Mouse (Mus musculus): Measurements from ENCODE around the gene Magi2.

Magi2 gene

DNA sequence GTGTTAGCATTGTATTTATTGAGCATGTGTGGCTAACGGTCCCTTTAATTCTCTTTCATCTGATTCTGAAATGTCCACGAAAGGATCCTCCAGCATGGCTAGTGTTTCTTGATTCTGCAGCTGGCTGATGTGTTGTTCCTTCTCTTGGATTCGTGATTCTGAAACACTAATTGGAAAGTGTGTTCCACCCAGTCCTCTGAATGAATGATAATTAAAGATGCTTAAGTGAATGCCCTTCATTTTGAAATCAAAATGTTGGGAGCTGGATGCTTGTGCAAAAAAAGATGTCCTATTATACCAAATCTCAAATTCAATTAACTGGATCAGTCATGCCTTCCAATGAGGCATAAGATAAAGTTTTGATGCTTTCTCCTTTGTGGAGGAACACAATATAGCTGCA, 1132.2 kb downstream of the Magi2 start:
- DNase-seq (ENCODE audit: low read depth, low spot score), result no peak

DNA sequence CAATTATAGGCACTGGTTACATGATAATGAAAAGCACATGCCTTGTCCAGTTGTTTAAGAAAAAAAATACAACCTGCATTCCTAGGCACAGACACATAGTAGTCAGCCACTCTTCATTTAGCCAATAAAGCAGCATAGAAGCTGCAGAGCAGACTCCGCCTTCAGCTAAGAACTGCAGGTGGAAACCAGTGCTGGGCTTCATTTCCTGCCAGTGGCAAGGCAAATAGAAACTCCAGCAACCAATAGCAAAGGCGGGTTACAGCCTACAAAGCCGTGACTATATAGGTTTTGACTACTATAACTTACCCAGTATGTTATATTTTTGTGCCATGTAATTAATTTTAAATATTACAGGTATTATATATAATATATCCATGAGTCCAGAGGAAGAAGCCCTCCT, 1135.3 kb downstream of the Magi2 start:
- DNase-seq (ENCODE audit: low read depth, low spot score), result no peak

DNA sequence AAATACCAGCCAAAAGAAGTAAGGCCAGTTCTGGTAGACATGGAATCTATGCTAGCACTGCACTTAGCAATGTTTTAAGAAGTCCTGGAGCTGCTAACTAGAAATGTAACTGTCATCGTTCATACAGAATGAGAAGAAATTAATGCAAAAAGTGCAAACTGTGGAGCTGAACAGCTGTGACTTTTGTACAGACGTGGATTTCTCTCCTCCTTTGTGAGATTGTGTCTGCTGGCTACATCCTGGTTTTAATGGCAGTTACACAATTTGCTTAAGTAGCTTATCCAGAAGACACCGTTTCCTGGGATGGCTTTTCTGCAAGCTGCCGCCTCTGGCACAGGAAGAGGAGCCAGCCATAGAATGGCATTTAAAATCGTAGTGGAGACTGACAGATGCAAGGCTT, 1136.4 kb downstream of the Magi2 start:
- no peak for DNase-seq (ENCODE audit: low read depth, low spot score)

DNA sequence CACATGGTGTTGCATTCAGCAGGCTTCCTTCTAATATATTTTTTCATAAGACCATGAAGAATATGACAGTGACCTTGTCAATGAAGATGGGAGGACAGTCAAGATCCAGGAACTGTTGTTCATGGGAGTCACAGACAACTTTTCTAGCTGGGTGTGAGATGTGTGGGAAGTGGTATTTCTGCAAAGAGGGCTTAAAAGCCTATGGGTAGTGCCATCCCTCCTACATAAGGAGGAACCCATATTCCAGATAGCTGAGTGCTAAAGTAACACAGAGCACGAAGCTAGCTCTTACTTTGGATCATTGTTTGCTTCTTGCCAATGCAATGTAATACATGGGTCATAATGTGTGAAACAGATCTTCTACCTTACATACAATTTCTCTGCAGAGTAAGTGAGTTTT, 1146.8 kb downstream of the Magi2 start:
- no peak for DNase-seq (ENCODE audit: low read depth, low spot score)

DNA sequence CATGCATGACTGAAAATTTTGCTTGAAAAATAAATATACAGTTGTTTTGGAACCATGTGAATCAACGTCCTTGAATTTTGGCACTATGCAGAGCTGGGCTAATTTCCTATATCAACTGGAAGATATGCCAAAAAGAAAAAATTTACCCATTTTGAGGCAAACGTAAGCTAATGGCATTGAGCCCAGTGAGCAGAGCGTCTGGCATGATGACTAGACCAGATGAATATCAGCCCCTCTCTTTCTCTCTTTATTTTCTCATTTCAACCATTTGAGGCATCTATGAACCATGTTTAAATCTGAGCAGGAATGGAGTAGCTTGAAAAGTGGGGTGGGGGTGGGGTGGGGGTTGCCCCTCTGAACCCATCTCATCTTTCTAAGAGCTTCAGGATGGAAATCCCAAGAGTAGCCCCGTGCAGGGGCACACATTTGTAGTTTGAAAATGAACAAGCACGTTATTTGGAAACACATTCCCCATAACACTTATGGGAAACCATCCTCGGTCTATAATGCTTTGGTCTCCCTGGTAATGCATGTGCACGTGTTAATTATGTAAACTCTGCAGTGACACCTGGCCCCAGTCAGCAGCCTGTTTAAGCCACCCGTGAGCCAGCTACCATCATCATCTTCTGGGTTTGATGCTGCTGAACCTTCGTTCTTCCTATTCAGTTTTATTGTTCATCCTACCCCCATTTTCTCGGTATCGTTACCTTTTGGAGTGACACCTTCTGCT, 1151.4 kb downstream of the Magi2 start:
- DNase-seq (ENCODE audit: low read depth, low spot score), result no peak

DNA sequence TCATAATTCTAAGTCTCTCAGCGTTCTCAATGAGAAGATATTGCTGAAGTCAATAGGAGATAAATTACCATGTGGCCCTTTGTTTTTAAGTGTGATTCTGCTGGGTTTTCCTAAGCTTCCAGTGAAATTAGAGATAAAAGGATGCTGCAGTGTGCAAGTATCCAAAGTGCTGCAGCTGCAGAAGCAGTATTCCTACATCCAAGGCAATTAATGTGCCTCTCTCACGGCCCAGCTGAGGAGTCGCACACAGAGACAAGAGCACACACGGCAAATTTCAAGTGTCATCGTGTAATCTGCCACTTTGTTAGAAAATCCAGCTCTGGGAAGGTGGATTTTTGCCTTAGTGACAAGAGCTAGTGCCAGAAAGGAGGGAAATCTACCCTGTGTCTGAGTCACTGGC, 1177.7 kb downstream of the Magi2 start:
- DNase-seq (ENCODE audit: low read depth, low spot score), result no peak

DNA sequence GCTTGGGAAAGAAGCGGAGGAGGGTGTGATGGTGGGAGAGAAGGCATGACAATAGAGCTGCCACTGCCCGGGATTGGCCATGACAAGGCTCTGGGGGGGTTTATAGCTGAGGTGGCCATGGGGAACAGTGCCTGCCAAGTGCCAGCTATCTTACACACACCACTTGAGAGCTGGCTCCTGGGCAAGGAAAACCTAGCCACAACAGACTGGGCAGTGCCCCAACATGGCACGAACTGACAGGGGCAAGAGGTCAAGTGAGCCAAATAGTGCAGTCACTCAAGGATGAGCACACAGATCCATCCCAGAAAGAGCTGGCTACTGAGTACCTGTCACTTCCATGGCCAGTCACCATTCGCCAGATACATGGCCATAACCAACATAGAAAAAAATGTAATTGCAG, 1179.8 kb downstream of the Magi2 start:
- DNase-seq (ENCODE audit: low read depth, low spot score), result no peak

DNA sequence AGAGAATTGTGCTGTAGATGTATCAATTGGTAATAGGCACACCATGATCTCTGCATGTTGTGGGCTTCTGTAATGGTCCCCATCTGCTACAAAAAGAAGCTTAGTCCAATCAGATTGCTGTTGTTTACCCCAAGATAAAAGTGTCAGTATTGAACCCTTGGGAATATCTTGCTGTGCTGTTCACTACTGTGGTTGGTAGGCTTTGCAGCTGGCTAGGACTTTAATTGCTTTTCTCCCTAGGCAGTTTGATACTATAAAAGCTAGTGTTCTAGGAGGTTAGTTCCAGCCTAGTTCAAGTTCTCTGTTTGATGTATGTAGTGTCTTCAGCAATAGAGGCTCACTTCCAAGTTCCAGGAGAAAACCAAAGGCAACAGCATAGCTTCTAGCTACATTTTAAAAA, 1188.5 kb downstream of the Magi2 start:
- no peak for DNase-seq (ENCODE audit: low read depth, low spot score)

DNA sequence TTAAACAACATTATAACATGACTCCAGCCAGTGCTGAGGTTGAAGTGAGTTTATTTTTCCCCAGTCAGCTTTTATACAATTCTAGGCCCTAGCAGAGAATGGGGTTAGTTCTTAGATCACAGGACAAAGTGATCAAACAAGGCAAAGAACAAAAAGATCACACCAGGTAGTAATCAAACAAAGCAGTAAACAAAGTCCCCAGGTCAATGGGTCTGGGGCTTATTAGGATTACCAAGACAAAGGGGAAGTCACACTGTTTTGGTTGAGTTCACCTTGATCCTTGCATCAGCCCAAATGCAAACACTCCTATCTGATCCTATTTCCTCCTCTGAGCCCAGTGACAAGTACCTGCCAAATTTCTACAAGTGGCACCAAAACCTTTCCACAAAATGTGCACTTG, 1190.5 kb downstream of the Magi2 start:
- no peak for DNase-seq (ENCODE audit: low read depth, low spot score)

DNA sequence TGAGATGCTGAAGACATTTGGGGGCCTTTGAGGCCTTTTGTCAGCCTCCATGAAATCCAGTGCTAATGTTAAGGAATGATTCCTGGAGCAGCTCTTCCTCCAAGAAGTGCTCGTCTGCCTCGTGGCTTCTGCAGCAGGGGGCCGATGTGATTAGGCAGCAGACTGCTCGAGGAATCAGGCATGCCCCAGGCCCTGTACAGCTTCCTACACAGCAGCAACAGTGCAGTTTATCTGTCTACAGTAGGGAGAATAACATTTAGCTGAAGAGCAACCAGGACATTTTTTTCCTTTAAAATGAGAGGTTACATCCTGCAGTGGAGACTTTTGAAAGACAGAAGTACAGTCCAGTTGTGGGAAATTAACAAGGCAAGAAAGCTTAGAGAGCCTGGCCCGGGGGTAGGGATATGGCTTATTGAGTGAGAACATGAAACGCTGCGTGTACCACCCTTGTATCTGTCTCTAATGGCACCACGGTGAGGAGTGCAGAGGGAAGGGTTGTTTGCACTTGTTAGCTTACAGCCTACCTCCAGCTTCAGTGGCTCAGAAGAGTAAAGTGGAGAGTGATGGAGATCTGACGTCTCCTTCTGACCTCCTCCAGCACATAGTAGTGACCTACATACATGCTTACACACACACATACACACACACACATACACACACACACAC, 1205.4 kb downstream of the Magi2 start:
- no peak for DNase-seq (ENCODE audit: low read depth, low spot score)

DNA sequence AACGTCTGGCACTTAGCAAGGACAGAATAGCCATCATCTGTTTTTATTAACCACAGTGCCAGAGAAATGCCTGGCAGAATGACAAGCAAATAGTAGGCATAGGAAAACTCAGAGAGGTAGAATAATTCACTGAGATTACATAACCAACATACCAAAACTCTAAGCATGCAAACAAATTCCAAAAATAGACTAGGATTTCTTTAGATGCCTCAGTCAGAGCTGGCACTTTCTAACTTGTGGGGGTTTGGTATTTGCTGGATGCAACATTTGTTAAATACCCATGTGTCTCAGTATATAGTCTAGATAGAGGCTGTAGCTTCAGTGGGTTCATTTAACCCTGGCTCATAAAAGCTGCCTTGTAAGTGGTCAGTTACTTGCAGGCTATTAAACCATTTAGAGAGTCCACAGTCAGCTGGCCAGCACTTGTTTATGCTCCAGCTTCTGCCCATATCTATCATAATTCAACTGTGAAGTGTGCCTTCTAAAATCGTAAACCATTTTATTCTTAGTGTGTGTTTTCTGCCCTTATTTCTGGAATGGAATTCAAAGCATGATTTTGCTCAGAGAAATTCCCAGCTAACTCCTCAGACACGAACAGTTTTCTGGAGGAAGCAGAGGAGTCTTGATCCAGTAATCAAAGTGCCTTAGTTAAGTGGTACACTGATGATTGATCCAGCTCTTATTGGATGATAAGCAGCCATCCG, 1219.8 kb downstream of the Magi2 start:
- no peak for DNase-seq (ENCODE audit: low read depth, low spot score)

DNA sequence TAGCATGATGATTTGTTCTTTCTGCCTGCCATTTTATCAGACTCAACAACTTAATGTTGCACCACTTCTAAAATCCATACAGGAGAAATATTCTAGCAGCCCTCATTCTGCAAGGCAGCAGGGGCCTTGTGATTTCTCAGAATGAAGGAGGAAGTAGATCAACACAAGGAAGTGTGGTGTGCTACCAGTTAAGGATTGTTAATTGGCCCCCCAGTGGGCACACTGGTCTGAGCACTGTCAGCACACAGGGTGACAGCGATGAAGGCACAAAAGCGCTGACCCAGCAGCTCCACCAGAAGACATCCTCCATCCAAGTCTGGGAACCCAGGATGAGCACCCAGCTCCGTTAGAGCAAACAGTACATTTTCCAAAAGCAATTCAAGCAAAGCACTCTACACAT, 1229.3 kb downstream of the Magi2 start:
- no peak for DNase-seq (ENCODE audit: low read depth, low spot score)

DNA sequence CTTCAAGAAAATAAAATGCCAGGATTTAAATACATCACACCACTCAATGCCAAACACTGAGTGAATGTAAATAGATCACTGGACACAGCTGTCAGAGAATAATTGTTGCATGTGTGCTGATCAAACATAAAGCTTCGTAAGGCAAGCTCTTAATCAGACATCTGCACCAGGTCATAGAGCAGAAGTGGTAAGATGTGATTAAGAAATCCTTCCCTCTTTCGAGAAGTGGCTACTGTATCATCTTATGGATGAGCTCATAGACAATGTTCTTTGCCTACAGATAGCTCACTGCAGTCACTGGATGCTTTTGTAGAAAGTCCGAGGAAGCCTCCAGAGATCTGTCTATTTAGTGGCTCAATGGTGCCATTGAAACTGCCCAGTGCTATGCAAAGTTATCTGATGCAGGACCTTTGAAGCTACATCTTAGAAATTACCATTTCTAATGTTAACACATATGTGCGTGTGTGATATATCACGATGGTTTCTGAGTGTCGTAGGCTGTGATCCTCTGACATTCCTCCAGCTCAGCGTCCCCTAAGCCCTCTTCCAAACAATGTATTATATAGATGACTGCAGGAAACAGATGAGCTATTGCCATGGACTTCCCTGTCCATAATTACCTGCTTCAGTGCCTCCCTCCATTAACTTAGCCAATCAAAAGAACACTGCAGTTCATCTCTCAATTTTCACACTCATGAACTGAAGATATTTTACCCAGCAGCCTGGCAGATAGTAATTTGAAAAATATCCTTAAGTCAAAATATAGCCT, 1231.1 kb downstream of the Magi2 start:
- DNase-seq (ENCODE audit: low read depth, low spot score), result no peak

DNA sequence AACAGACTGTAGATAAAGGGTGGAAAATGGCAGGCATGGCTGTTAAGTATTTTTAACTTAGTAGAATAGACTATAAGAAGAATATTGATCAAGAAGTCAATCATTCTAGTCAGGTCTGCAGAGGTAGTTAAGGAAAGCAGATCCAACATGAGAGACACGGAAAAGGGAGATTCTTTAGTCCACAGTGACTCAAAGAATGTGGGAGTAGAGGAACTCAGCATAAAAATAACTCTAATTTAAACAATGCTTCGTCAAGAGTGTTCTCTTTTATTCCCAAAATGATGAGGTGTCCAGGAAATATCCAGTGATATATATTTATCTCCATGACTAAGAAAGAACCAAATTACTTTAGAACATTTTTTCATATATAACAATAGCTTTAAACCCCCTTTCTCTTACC, 1234.9 kb downstream of the Magi2 start:
- DNase-seq (ENCODE audit: low read depth, low spot score), result no peak

DNA sequence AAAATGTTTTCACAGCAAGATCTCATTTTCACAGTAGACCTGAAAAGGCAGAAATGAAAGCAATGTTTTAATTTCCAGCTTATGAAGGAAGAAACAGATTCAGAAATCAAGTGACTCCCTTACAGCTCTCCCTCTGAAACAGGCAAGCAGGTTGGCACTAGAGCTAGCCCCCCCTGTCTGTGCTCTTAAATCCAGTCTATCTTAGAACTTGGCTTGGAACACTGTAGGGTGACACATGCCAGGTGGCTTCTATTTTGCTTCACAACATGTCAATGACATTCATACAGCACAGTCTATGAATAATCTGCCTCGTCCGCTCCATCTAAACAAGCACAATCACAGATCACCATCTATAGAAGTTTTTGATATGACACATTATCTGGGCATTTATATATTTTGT, 1235.5 kb downstream of the Magi2 start:
- no peak for DNase-seq (ENCODE audit: low read depth, low spot score)

DNA sequence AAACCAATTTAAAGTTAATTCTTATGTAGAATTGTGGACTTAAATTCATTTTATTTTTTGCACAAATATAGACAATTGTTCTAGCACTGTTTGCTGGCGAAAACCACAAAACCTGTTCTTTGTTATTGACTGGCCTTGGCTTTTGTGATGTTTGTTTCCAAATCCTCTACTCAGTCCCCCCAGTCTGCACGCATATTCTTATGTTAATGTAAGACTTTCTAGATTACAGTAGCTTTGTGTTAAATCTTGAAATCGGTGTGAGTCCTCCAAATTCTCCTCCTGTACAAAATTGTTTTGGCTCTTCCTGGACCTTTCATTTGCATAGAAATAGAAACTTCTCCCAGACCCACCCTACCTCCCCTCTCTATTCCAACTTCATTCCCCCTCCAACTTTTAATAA, 1242.9 kb downstream of the Magi2 start:
- no peak for DNase-seq (ENCODE audit: low read depth, low spot score)

DNA sequence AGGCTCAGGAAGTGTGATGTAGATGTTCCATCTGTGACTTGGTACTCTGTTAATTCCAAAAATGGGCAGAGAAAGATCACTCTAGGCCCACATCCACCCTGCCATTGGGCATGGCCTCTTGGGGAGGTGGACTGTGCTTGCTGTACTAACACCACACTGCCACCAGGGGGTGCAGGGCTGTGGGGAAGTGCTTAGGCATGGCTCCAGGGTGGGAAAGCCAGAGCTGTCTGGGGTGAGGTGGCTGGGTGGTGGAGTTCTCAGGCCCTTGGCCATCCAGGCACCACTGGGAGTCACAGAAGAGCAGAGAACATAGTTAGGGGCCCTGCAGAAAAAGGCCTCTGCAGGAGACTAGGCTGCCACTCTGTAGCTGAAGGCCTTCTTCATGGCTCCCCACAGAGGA, 1243.6 kb downstream of the Magi2 start:
- no peak for DNase-seq (ENCODE audit: low read depth, low spot score)

DNA sequence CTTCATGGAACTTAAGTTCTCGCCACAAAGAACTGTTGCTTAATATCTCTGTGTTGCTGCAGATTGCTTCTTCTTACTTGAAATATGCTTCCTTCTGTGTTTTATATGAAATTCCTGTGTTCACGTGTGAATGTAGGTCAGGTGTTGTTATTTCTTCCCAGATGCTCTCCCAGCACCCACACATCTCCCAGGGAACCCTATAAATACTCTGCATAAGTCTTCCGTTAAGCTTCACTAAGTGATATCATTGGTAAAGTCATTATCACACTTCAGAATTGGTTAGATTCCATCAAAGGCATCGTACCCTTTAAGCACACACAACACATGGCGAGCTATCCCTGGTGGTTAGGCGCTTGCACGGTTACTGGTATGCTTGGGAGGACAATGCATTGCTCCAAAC, 1257.7 kb downstream of the Magi2 start:
- DNase-seq (ENCODE audit: low read depth, low spot score), result no peak

DNA sequence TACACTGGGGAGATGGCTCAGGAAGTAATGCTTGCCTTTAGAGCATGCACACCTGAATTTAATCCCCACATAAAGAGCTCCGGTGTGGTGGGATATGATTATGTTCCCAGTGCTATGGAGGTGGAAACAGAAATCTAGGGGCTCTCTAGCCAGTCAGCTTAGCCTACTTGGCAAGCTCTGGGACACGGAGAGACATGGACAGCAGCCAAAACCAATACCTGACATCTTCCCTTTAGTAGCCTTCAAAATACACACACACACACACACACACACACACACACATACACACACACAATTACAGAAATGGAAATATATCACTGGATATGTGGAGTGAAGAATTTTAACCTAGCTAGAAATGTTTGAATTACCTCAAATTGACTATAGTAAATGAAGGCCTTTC, 1265.1 kb downstream of the Magi2 start:
- DNase-seq (ENCODE audit: low read depth, low spot score), result no peak

DNA sequence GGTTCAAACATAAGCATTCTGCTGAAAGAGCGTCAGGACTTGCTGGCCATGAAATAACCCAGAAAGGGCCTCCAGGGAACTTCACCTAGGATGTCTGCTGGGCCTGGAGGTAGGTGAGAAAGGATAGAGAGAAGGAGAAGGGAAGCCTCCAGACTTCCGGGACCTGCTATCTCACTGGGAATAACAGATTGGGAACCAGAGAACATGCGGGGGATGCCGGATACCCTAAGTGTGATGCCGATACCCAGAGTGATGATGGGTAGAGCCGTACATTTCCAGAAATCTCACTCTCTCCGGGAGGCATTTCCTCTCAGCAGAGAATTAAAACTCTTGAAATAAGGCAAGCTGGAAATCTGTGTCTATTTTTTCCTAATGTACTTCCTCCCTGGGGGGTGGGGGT, 1265.8 kb downstream of the Magi2 start:
- no peak for DNase-seq (ENCODE audit: low read depth, low spot score)

DNA sequence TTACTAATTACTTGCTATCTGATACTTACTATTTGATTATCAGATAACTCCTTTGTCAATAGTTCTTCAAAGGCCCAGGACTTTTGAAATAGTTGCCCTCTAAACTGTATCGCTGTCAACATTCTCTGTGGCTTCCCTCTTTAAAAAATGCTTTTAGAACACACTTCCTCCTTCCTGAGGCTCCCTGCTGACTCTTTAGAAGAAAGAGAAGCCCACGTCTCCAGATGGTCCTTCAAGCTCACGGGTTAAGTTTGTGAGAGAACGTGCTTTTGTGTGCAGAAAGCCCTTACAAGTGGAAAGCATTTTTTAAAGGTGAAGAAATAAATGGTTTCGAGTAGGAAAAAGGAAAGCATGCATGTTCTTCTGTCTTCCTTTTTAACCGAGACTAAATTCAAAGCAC, 1267.2 kb downstream of the Magi2 start:
- DNase-seq (ENCODE audit: low read depth, low spot score), result no peak

DNA sequence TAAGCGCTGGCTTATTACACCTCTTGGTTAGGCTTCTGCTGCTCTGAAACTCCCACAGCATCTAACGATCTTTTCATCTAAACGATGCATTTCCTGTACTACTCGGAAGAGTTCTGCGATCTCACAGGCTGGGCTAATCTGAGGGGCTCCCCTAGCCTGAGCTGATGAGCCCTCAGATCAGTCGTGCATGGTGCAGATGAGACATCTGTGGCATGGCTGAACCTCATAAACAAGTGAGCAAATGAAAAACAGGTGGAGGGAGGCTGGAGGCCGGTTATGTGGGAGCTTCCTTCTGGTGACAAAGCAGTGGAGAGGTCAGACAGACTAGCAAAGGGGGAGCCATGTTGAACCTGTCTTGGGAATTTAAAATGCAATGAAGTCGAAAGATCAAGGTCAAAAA, 1270.1 kb downstream of the Magi2 start:
- no peak for DNase-seq (ENCODE audit: low read depth, low spot score)
